Mouse (Mus musculus): ENCODE data around the gene Tbc1d21.

Tbc1d21 gene

DNA sequence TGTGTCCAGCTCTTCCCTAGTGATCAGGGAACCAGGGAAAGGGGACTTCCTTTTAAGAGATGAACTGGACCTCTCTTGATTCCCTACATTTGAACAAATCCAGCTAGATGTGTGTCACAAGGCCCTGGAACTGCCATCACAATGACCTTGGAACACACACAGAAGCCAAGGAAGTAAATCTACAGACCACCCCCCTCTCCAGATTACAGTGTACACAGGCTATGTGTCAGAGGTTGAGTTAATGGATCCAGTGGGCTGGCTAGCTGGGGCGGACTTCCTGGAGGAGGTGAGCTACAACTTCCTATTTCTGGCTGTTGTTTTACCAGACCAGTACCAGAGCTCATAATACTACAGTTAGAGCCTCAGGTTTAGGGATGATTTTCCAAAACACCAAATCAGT lies at the start of gene Tbc1d21:
Gene Tbc1d21 (minus strand): TSS at position 101 of the 400 bp plus-strand sequence.
- DNase-seq: no peak

DNA sequence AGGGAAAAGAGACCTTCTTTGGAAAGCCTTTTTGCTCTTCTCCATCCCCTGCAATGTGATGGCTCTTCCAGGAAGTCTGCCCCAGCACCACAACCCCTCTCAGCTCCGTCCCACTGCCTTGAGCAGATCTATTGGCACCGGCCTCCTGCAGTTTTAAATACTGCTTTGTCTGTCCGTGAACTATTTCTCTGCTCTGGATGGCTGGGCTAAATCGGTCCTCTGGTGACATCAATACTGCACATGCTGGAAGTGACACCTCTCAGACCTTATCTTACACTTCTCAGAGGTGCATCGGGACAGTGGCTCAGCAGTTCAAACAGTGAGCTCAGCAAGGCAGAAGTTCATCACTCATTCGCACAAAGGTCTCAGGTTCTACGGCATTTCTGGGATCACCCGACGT lies 41.3 kb upstream of the Tbc1d21 start:
- DNase-seq: no peak

DNA sequence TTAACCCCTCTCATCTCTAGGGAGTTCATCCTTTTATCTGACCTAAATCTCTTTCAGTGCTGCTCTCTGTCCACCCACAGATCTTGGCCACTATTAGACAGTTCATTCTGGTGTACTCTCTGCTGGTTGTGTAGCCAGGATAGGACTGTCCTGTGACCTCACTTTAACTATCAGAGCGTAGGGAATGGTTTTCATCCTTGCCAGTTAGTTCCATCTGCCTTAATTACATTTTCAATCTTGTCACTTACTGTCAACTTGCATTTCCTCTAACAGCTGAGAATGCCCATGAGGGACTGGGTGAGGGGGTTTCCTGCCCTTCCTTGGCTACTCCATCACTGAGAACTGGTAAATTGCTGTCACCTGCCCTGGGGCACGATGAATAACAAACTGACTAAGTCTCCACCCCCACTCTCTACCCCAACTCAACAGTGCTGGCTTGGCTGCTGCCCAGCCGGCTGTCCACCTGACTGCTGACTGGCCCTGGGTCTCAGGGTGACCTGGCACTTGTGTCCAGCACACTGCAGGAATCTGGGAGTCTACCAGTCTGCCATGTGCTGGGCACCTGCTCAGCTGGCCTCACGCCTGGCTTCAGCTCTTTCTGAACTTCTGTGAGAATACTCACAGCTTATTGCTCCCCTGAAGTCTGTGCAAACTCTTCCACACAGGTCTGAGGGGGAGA lies 39.9 kb upstream of the Tbc1d21 start:
- no peak for DNase-seq

DNA sequence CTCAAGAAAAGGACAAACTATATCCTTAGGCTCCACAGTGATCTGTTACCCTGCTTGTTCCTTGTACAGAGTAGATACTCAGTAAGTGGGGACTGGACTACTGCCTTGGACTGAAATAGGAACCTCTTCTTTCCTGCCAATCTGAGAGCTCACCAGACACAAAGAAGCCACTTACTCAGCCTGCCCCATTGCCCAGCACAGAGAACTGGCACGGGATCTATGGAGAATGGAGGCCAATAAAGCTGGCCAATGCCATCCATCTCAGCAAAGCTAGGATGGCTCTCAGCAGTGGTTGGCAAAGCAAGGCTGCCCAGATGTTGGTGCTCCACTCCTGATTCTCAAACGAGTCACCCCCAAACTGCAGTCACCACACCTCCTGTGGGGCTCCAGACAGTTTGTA lies 39.0 kb upstream of the Tbc1d21 start:
- peak; percentile 24 for DNase-seq

DNA sequence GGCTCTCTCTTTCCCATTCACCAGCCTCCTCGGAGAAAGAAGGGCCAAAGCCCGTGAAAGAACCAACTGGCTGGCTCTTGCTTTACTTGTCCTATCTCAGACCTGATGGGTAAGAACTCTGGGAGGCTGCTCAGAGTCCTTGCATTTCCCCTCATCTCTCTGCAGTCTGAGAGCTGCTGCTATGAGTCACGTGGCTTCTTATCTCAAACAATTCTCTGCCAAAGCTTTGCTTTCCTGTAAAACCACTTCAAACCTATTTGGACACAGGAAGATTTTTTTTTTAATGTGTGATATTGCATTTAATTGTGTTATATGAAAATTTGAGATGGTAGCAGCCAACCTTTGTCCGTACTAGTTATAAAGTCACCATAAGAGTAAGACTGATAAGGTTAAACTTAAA lies 34.2 kb upstream of the Tbc1d21 start:
- DNase-seq: no peak

DNA sequence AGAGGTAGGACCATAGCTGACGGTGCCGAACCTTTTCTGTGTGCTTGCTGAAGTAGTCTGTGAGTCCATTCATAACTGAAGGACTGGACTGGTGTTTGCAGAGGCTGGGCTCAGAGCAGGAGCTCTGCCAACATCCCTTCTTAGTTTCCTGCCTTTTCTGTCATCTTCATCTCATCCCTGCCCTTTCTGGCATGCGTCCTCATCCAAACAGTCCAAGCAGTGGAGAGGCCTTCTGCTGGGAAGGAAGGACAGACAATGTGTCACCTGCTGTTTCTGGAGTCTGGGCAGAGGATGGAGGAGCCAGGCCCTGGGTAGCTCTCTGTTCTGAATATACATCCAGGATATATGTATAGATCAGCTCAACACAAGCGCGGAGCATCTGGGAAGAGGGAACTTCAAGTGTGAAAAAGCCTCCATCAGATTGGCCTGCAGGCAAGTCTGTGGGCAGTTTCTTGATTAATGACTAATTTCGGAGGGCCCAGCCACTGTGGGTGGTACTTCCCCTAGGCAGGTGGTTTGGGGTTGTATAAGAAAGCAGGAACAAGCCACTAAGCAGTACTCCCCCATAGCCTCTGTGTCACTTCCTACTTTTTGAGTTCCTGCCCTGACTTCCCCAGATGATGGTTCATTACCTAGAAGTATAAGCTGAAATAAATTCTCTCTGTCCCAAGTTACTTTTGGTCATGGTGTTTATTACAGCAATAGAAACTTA lies 31.3 kb upstream of the Tbc1d21 start:
- DNase-seq: no peak

DNA sequence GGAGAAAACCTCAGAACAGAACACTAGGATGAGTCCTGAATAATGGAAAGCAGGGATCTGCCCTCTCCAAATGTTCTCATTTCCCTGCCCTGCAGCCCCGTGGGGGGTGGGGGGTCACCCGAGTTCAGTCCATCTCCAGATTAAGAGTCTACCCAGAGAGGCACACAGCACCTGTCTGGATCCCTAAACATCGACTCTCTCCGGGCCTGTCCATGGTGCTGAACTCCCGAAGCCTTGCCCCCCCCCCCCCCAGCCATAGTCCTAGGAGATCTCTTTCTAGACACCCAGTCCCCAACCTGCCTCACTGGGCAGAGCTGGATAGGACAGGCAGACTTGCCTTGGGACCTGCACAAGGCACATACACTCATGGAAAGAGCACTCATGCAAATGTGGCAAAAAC lies 29.4 kb upstream of the Tbc1d21 start:
- DNase-seq: no peak

DNA sequence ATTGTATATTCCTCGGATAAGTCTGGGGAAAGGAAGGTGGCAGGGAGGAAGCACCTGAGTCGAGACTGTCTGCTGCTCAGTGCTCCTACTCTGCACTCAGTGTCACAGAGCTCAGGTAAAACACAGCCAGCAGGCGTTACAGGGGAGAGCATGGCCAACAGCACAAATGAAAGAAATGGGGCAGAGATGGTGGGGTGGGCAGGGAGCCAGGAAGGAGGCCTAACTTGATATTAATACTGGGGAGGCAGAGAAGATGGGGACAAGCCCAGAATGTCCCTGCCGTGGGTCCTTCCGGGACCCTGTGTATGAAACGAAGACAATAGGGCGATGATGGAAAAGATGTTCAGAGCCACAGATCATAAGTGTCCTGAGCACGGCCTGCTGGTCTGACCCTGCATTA lies 24.4 kb upstream of the Tbc1d21 start:
- DNase-seq: no peak

DNA sequence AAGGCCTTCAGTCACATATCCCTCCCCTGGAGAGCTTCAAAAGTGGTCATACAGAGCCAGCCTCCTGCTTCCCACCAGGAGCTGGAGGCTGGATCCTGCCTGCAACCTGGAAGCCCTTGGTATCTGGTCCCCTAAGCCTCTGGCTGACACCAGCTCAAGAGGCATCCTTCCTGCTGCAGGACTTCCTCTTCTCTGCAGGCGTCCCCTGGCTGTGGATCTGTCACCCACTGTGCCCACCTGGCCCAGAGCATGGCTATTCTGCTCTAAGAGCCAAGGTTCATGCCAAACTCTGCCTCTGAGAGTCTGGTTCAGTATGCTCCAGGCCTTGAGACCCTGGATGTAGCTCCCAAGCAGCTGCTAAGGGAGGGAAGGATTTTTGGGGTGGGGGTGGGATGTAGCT lies 23.6 kb upstream of the Tbc1d21 start:
- no peak for DNase-seq

DNA sequence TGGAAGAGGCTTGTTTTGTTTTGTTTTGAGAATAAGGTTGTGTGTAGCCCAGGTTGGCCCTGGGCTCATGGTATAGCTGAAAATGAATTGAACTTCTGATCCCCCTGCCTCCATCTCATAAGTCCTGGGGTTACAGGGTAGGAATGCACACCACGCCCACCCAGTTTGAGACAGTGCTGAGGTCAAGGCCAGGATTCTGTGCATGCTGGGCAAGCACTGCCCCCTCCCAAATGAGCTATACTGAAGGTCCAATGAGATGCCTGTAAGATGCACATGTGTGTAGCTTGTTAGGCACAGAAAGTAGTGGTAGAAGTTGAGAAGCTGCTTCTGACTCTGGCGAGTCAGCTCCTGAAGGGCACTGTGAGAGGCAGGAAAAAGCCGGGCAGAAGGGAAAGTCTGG lies 18.1 kb upstream of the Tbc1d21 start:
- no peak for DNase-seq

DNA sequence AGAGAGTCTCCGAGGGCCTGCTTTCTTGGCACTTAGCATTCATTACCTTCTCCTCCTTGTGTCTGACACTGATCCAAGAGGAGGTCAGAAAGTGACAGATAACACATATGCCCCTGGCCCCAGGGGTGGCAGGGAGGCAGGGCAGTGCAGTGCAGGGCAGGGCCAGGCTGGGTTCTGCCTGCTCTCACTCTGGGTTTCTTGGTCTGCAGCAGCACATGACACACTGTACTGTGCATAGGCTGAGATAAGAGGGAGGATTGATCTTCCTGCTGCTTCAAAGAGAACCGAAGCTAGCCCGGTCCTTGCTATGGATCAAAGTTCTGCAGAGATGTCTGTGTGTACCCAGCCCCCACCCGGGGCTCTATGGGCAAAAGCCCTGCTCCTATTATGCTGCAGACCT lies 8.6 kb upstream of the Tbc1d21 start:
- DNase-seq: no peak

DNA sequence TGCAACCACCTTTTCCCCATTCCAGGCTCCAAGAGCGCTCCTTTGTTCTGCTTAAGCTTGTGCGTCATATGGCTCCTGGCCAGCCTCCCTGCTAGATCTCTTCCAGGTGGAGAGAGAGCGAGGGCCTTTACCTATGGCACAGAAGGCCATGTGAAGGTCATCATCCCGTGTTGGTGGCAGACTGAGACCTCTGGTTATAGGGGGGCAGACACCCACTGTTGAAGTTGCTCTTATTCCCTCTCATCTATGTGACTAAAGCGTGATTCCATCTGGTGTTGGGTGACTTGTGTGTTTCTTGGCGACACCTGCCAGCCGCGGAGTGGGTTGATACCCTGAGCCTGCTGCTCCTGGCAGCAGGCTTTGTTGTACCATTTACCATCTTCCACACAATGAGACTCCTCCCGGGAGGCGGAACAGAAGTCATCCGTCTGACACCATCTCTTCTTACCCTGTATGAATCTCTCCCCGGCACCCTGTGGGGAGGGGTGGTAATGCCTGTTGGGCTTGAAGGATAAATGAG lies 3.7 kb upstream of the Tbc1d21 start:
- DNase-seq: peak; percentile 74

DNA sequence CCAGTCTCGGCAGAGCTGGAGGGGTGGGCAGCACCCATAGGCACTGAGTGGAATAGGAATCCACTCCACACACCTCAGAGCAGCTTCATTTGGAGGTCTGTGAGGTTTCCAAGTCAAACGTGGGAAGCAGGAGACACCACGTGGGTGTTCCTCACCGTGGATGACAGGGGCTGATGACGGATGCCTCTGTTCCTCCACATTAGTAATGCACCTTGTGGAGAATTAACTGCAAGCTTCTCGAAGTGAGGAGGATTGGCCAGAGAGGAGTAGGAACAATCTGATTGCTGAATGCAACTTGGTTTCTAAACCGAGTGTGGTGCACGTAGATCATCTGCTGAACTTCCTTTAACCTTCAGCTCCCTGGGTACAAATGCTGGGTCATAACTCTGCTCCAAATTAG lies 1.7 kb upstream of the Tbc1d21 start:
- DNase-seq: peak; percentile 49

DNA sequence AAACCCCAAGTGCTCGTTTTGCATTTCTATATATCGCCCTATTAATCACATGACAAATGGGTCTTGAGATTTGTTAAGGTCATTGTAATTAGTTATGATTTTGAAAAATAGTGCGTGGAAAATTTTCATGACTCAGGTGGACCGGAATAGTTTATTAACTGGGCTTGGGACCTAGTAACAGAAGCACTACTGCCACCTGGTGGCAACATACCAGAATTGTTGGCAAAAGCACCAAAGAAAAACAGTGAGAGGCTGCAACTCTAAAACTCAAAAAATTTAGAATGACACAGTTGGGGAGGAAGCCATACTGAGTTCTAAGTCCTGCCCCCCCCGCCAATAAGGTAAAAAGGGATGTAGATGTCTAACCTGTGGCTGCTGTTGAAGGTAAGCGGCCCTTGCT lies 611 bp downstream of the Tbc1d21 start:
- peak; percentile 20 for DNase-seq

DNA sequence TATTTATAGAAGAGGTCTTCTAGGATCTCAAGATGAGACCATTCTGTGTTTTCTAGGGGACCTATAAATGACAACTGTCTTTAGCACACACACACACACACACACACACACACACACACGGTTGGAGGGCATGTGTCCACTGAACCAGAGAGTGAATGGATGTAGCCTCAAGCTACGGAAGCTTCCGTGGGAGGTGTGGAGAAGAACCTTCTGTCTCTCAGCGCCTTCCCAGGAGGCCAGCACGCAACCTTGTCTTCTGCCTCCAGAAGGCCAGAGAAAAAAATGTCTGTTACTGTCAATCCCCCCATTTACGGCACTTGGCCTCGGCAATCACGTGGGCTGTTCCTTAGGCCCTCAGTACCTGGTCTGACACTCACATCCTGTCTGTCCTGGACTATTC lies 5.9 kb downstream of the Tbc1d21 start:
- DNase-seq: peak; percentile 43

DNA sequence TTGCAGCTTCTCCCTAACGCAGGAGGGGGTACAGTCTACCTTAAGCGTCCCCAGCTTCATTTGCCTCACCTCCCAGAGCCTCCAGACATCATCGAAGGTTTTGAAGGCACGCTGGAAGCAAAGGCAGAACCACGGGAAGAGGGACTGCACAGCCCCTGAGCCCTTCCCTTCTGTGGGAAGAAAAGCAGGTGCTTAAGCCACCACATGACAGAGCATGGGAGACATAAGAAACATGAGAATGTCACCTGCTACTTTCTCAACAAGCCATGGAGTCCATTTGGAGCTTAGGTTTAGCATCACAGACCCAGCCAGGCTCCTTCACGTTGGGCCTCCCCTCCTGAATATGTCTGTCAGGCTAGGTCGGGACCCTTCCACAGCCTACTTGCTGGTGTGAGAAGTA lies 8.3 kb downstream of the Tbc1d21 start:
- DNase-seq: no peak

DNA sequence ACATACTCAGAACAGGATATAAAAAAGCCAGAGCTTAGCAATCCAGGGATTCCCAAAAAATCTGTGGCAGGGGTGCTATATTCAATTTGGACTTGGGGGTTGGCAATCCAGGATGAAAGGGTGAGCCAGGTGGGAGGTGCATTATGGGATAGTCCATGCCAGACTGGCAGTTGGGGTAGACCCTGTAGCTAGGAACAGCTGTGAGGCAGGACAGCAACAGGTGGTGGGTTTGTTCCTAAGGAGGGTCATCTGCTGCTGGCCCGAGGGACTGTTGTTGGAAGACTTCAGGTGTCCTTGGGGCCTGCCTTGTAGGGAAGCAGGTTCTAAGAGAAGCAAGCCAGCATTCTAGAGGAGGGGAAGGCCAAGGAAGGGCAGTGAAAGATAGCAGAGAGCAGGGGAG lies 8.9 kb downstream of the Tbc1d21 start:
- DNase-seq: no peak

DNA sequence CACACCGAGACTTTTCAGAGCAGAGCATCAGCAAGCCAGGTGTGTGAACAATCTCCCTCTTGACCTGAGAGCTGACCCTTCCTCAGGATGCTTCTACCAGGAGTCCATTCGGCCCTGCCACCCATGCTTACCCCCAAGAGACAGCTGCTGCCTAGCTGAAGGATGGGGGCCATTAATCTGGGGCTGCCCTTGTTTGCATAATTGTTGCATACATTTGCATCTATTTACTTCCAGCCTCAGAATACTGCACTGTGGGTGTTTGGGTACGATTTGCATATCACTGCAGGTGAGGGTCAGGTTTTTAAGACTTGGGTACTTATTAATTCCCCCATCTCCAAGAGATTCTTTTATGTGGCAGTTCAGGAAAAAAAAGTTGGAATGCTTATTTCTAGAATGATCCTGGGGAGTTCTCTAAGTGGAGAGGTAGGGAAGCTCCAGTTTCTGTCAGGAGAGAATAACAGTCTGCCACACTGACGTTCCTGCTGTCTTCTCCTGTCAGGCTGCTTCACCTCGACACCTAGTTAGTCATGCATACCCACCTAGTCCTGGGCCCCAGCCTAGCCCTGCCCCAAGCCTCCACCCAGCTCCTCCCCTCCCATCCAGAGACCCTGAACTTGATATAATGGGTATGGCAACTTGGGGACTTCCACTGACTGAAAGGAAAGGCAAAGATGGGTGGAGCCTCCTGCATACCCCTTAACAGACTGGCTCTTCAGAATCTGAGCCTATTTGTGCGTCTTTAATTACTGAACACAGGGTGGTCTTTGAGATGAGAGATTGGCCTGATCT lies 14.8 kb downstream of the Tbc1d21 start:
- no peak for DNase-seq

DNA sequence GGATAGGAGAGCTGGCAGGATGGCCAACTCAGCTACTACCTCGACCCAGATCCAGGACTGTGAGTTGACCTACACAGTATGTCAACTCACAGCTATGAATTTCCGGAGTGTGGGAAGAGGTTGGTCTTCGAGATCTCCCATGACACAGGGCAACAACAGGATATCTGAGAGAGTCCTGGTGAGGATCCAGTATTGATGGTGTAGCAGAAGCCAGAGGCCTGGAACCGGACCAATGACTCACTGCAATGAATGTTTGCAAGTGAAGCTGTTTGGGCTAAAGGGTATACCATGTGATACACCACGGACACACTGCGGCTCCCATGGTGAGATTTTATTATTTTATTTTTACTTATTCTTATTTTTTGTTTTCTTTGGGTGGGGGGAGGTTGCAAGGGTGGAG lies 15.6 kb downstream of the Tbc1d21 start:
- DNase-seq: no peak

DNA sequence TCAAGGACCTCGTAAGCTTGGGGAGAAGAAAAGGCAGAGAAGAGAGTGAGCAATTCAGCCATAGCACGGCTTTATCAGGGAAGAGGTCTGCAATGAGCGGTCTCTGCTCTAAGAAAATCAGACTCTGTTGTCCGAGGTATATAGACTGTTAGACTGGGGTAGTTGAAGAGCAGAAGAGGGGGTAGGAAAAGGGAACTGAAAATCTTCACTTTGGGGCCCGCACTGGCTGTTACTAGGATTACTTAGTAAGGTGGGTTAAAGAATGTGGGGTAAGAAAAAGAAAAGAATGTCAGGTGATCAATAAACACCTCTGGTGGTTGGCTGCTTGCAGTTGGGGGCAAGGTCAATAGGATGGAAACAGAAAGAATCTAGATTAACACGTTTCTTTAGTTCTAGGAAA lies 17.0 kb downstream of the Tbc1d21 start:
- DNase-seq: no peak

DNA sequence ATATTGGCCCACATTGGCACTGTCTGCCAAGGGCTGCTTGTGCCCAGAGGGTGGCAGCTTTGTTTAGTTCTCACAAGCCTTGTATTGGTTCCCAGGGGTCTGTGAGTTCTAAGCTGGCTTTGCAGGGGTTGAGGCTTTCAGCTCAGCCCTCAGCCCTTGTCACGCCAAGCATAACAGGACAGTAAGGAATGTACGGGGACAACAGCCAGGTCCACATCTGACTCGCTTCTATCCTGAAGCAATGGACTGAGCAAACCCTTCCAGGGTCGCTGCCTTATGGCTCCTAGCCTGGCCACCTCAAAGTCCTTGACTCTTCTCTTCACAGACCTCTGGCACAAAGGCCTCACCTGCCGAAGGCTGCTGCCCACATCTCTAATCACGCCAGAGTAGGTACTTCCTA lies 22.5 kb downstream of the Tbc1d21 start:
- DNase-seq: no peak

DNA sequence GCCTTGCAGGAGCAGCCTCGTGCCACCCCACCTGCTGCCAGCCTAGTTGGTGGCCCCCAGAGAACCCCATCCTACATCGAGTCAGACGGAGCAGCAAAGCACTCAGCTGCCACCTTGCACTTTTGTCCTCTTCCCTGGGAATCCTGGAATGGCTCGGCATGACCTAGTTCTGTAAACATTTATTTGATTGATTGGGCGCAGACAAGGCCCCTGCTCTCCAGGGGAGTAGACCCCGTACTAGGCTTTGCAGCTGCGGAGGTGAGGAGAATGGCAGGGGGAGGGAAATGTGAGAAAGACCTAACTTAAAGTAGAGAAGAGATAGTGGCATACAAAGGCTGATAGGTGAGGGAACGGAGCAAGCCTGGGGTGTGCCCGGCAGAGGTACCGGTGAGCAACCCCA lies 23.8 kb downstream of the Tbc1d21 start:
- DNase-seq: no peak

DNA sequence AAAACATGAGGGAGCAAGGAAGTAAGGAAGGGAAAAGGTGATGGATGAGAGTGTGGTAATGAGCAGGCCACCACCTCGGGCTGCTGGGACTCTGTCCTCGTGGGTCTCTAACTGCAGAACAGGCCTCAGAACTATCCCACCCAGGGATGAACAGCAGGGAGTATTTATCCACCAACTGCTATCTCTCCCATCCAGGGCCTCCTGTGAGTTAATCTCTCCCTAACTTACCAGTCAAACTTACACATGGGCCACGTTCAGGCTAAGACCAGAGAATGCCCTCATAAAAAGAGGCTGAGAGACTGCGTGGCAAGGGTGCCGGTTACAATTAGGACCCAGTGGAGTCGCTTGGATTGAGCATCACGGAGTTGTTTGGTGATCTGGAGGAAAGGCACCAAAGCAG lies 24.3 kb downstream of the Tbc1d21 start:
- no peak for DNase-seq

DNA sequence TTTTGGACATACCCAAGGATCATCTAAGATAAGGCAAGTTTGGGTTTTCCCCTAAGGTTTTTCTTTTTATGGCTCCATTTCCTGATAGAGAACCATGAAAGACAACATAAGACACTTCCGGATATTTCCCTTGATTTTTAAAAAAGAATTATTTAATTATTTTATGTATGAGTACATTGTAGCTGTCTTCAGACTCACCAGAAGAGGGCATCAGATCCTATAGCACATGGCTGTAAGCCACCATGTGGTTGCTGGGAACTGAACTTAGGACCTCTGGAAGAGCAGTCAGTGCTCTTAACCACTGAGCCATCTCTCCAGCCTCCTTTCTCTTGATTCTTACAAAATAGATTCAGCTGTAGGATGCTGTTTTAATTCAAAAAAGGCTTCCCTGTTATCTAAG lies 28.5 kb downstream of the Tbc1d21 start:
- DNase-seq: no peak

Measured in right cerebral cortex, adult 18-20 months (tissue).